Mouse (Mus musculus): Measurements from ENCODE around the gene Ppm1j. TPM values are rescaled to one million over a fixed set of nuclear protein-coding genes. Genes with fewer than 3 reads are reported as not detected.

The Ppm1j gene
- polyA plus RNA-seq, 1 experiment from 2014 or later: 4.6 TPM

DNA sequence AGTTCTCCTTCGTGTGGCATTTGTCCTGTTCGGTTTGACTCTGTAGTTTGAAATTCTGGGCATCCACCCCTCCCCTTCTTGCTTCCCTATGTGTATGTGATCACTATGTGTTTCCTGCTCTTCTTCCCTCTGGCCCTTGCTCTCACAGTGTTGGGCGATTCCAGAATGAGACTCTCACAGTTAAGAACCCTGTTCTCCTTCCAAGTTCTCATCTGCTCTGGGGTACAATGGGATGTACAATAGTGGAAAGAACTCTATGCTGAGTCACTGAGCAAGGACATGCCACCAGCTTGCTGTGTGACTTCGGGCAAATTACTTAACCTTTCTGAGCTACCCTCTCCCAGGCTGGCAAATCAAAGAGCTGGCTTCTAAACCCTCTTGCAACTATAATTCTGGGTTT lies 13.1 kb upstream of the Ppm1j start:
- H3K27me3 ChIP-seq: no peaks in the 10 kb centered on the region
- no peak overlapping the region for H3K9ac ChIP-seq
- peaks cover 11% of the 10 kb centered on the region for H3K4me1 ChIP-seq
- 86% methylated on average over 4 of the region's 4 CpGs for WGBS
- H3K36me3 ChIP-seq: no peaks in the 10 kb centered on the region
- no peaks in the 10 kb centered on the region for H3K9me3 ChIP-seq
- no peak overlapping the region for H3K27ac ChIP-seq
- no peak for ATAC-seq (ENCODE audit: insufficient number of reproducible peaks, low FRiP score, low TSS enrichment, low read depth)
- no peak overlapping the region for H3K4me3 ChIP-seq
- H3K4me2 ChIP-seq: no peak overlapping the region

GRCm38 (mm10) chr3:104769135-104769534 lies 11.7 kb upstream of the Ppm1j start:
- no peaks in the 10 kb centered on the region for H3K27me3 ChIP-seq
- H3K9me3 ChIP-seq: no peaks in the 10 kb centered on the region
- no peak overlapping the region for H3K9ac ChIP-seq
- H3K27ac ChIP-seq: no peak overlapping the region
- WGBS: 67% methylated on average over 3 of the region's 3 CpGs
- no peak for ATAC-seq (ENCODE audit: insufficient number of reproducible peaks, low FRiP score, low TSS enrichment, low read depth)
- no peak overlapping the region for H3K4me3 ChIP-seq
- peaks cover 14% of the 10 kb centered on the region for H3K4me1 ChIP-seq
- no peaks in the 10 kb centered on the region for H3K36me3 ChIP-seq
- H3K4me2 ChIP-seq: no peak overlapping the region

- H3K9ac ChIP-seq: no peak overlapping the region
- no peak overlapping the region for H3K4me3 ChIP-seq
- H3K9me3 ChIP-seq: no peaks in the 10 kb centered on the region
- no peak overlapping the region for H3K4me2 ChIP-seq
- no peak for ATAC-seq (ENCODE audit: insufficient number of reproducible peaks, low FRiP score, low TSS enrichment, low read depth)
- H3K27me3 ChIP-seq: no peaks in the 10 kb centered on the region
- 60% methylated on average over 10 of the region's 10 CpGs for WGBS
- no peaks in the 10 kb centered on the region for H3K36me3 ChIP-seq
- H3K4me1 ChIP-seq: peaks cover 14% of the 10 kb centered on the region
- no peak overlapping the region for H3K27ac ChIP-seq
Measured at GRCm38 (mm10) chr3:104770035-104770434, 10.8 kb upstream of the Ppm1j start.

DNA sequence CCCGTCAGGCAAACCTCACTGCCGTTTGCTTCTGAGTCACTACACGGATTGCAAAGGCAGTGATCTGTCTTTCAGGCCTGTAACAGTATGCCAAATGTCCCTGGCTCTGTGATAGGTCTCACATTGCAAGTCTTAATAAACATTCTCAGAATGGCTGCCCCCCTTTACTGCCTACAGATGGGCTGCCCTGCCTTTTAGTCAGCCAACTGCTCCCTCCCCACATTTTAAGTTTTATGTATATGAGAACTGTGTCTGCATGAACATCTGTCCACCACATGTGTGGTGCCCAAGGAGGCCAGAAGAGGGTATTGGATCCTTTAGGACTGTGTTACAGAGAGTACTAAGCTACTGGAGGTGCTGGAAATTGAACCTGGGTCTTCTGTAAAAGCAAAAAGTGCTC lies 9.9 kb upstream of the Ppm1j start:
- Histone ChIP-seq H3K36me3 (no peaks in the 10 kb centered on the region), H3K4me1 (peaks cover 14% of the 10 kb centered on the region), H3K9me3 (no peaks in the 10 kb centered on the region), H3K27ac (no peak overlapping the region), H3K27me3 (0 out of 2 replicates have a peak, but pooled peaks cover 4% of the 10 kb centered on the region), H3K4me3 (no peak overlapping the region), H3K4me2 (no peak overlapping the region), H3K9ac (no peak overlapping the region)
- ATAC-seq (ENCODE audit: insufficient number of reproducible peaks, low FRiP score, low TSS enrichment, low read depth): 0 out of 2 replicates have a peak, but pooled peaks have one; percentile 22
- 19% methylated on average over 3 of the region's 3 CpGs for WGBS

DNA sequence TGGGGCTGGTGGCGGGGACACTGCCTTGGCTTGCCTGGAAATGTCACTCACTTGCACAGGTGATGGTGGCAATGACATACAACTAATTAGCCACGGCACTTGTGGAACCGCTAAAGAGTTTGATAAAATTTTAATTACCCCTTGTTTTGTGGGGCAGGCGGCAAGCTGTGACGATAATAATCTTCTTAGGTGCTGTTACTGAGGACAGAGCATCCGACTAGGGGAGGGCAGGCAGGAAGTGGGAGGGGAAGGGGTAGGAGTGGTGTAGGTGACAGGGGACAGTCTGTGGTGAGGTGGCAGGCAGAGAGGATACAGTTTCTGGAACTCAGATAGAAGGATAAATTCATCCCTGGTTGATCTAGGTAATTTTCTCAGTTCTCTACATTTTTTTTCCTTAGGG lies 9.4 kb upstream of the Ppm1j start:
- H3K9me3 ChIP-seq: no peaks in the 10 kb centered on the region
- H3K27ac ChIP-seq: no peak overlapping the region
- WGBS: 30% methylated on average over 6 of the region's 6 CpGs
- H3K27me3 ChIP-seq: 0 out of 2 replicates have a peak, but pooled peaks cover 9% of the 10 kb centered on the region
- ATAC-seq (ENCODE audit: insufficient number of reproducible peaks, low FRiP score, low TSS enrichment, low read depth): no peak
- no peak overlapping the region for H3K4me3 ChIP-seq
- H3K36me3 ChIP-seq: no peaks in the 10 kb centered on the region
- no peak overlapping the region for H3K9ac ChIP-seq
- no peak overlapping the region for H3K4me2 ChIP-seq
- H3K4me1 ChIP-seq: peaks cover 14% of the 10 kb centered on the region

DNA sequence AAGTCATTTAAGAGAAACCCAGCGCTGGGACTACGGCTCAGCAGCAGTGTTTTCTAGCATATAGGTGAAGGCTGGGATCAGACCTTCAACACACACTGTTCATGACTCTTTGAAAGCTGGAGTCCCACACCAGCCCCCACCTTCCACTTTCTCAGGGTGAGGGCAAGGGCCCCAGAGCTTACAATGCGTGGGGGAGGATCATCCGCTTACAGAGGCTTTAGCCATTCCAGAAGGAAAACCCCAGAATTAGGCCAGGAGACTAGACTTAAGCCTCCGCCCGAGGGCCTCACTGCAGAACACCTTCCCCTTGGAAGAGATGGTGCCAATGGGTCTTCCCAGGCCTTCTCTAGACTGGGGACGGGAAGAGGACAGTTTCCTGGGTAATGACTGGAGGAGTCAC lies 7.6 kb upstream of the Ppm1j start:
- H3K27ac ChIP-seq: no peak overlapping the region
- peaks cover 19% of the 10 kb centered on the region for H3K4me1 ChIP-seq
- no peaks in the 10 kb centered on the region for H3K9me3 ChIP-seq
- H3K36me3 ChIP-seq: no peaks in the 10 kb centered on the region
- WGBS: 60% methylated on average over 7 of the region's 7 CpGs
- peaks cover 24% of the 10 kb centered on the region; the same call in 1 of the 2 replicates for H3K27me3 ChIP-seq
- H3K4me3 ChIP-seq: no peak overlapping the region
- no peak overlapping the region for H3K9ac ChIP-seq
- ATAC-seq (ENCODE audit: insufficient number of reproducible peaks, low FRiP score, low TSS enrichment, low read depth): no peak
- no peak overlapping the region for H3K4me2 ChIP-seq

GRCm38 (mm10) chr3:104777342-104777741 lies 3.5 kb upstream of the Ppm1j start:
- Histone ChIP-seq H3K36me3 (no peaks in the 10 kb centered on the region), H3K4me1 (peaks cover 33% of the 10 kb centered on the region), H3K4me3 (peak overlapping the region; percentile 39), H3K9me3 (no peaks in the 10 kb centered on the region), H3K27ac (no peak overlapping the region), H3K27me3 (peaks cover 62% of the 10 kb centered on the region), H3K9ac (peak overlapping the region; percentile 31; the same call in 1 of the 2 replicates), H3K4me2 (peak overlapping the region; percentile 72)
- ATAC-seq (ENCODE audit: insufficient number of reproducible peaks, low FRiP score, low TSS enrichment, low read depth): no peak
- under 1% methylated on average over 20 of the region's 20 CpGs for WGBS

GRCm38 (mm10) chr3:104779949-104780348 lies 907 bp upstream of the Ppm1j start:
- 1% methylated on average over 7 of the region's 7 CpGs for WGBS
- Histone ChIP-seq H3K27me3 (peaks cover 83% of the 10 kb centered on the region), H3K36me3 (no peaks in the 10 kb centered on the region), H3K9me3 (no peaks in the 10 kb centered on the region), H3K4me1 (peaks cover 31% of the 10 kb centered on the region), H3K4me2 (no peak overlapping the region), H3K9ac (no peak overlapping the region), H3K27ac (no peak overlapping the region), H3K4me3 (no peak overlapping the region)
- no peak for ATAC-seq (ENCODE audit: insufficient number of reproducible peaks, low FRiP score, low TSS enrichment, low read depth)

- no peak within 1 kb of the TSS for H3K27ac ChIP-seq
- H3K9ac ChIP-seq: peak within 1 kb of the TSS; percentile 41
- peaks cover 80% of the 10 kb centered on the region for H3K27me3 ChIP-seq
- peak within 1 kb of the TSS; percentile 52 for H3K4me3 ChIP-seq
- H3K4me2 ChIP-seq: peak within 1 kb of the TSS; percentile 98
- WGBS: under 1% methylated on average over 26 of the region's 26 CpGs
- H3K4me1 ChIP-seq: peaks cover 31% of the 10 kb centered on the region
- no peaks in the 10 kb centered on the region for H3K9me3 ChIP-seq
- no peaks in the 10 kb centered on the region for H3K36me3 ChIP-seq
- no peak for ATAC-seq (ENCODE audit: insufficient number of reproducible peaks, low FRiP score, low TSS enrichment, low read depth)
Measured at GRCm38 (mm10) chr3:104781471-104781903, 631 bp downstream of the Ppm1j start, which contains the start of gene Fam19a3. Gene Fam19a3, minus strand, starts transcription at chr3:104781840.

GRCm38 (mm10) chr3:104782061-104782681 lies 1.3 kb downstream of the Ppm1j start:
- Histone ChIP-seq H3K9me3 (no peaks in the 10 kb centered on the region), H3K27me3 (peaks cover 74% of the 10 kb centered on the region), H3K36me3 (no peaks in the 10 kb centered on the region), H3K4me1 (peaks cover 28% of the 10 kb centered on the region), H3K4me3 (peak overlapping the region; percentile 52), H3K4me2 (peak overlapping the region; percentile 98), H3K9ac (no peak overlapping the region), H3K27ac (no peak overlapping the region)
- no peak for ATAC-seq (ENCODE audit: insufficient number of reproducible peaks, low FRiP score, low TSS enrichment, low read depth)
- WGBS: 21% methylated on average over 12 of the region's 12 CpGs

DNA sequence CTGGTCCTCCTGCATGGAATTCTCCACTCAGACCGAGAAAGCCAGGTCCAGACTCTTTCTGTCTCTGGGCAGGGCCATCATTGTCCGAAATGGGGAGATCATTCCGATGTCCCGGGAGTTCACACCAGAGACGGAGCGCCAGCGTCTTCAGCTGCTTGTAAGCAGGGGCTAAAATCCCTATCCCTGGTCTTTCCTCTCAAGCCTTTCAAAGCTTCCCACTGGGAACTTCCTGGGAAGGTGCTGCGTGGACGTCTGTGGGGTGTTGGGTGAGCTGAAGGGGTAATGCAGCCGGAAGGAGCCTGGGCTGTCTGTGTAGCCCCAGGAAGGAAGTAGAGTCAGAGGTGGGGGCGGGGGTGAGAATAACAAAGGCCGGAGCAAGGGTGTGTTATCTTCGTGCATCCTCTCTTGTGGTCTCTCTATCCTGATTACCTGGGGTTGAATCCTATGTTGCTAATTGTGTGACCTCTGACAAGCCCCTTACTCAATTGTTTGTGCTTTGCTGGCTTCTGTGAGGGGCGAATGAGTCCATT lies 3.2 kb downstream of the Ppm1j start:
- H3K4me1 ChIP-seq: peaks cover 29% of the 10 kb centered on the region
- no peak overlapping the region for H3K27ac ChIP-seq
- no peaks in the 10 kb centered on the region for H3K36me3 ChIP-seq
- peaks cover 58% of the 10 kb centered on the region for H3K27me3 ChIP-seq
- no peak overlapping the region for H3K4me2 ChIP-seq
- H3K4me3 ChIP-seq: no peak overlapping the region
- H3K9ac ChIP-seq: no peak overlapping the region
- no peak for ATAC-seq (ENCODE audit: insufficient number of reproducible peaks, low FRiP score, low TSS enrichment, low read depth)
- WGBS: 43% methylated on average over 14 of the region's 14 CpGs
- no peaks in the 10 kb centered on the region for H3K9me3 ChIP-seq

DNA sequence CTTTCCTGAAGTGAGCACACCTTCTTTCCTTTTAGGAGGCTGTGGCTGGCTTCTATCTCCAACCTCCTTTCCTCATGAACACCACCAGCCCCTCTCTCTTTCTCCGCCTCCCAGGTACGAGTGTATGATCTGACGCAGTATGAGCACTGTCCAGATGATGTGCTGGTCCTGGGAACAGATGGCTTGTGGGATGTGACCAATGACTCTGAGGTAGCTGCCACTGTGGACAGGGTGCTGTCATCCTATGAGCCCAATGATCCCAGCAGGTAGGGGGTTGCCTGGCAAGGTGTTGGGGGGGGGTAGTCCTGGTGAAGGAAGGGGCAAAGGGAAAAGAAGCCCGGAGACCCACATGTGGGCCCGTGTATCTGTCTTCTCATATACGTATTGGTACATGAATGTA lies 4.4 kb downstream of the Ppm1j start:
- Histone ChIP-seq H3K4me3 (no peak overlapping the region), H3K36me3 (no peaks in the 10 kb centered on the region), H3K4me1 (peaks cover 31% of the 10 kb centered on the region), H3K27ac (no peak overlapping the region), H3K9me3 (no peaks in the 10 kb centered on the region), H3K27me3 (peaks cover 47% of the 10 kb centered on the region), H3K9ac (no peak overlapping the region), H3K4me2 (no peak overlapping the region)
- 87% methylated on average over 6 of the region's 6 CpGs for WGBS
- no peak for ATAC-seq (ENCODE audit: insufficient number of reproducible peaks, low FRiP score, low TSS enrichment, low read depth)

Data from limb, embryonic 15.5 days (tissue).